Mouse (Mus musculus) lung, adult 2 months (tissue): Measurements from ENCODE around the gene Tom1l2.

Experiments used
- CTCF ChIP-seq: fragments of 200-500 bp; IDR thresholded peaks from 2 replicates; pipeline ENCODE4 v1.5.1; 2011; ENCODE audit warnings: mild to moderate bottlenecking, low read length, control low read depth; ENCODE audit not compliant: insufficient read depth
- POLR2A ChIP-seq: fragments of 200-500 bp; IDR thresholded peaks from 2 replicates; pipeline ENCODE4 v1.6.1; 2011; ENCODE audit warnings: low read depth, mild to moderate bottlenecking, control low read depth, low read length, borderline replicate concordance; ENCODE audit errors: extremely low read depth

- TF ChIP-seq CTCF (no peak), POLR2A (peak; percentile 60; the same call in 1 of the 2 replicates)
These were observed 132.4 kb downstream of the Tom1l2 start for GRCm38 (mm10) chr11:60220291-60220804.
